Mouse (Mus musculus) adrenal gland, postnatal 25 days (tissue): ENCODE measurements at regions not wholly inside any gene's neighbourhood (a gene's known extent, or its start where the extent isn't known, plus 50 kb on each side); places are given as distances from the start of the nearest gene placed in this dataset.

Experiments used
- DNase-seq: peaks from one replicate; pipeline ENCODE4 v3.0.0; 2021; ENCODE audit warnings: mixed read lengths

- DNase-seq, result no peak
Measured at GRCm38 (mm10) chr8:103144835-103145234, 359.4 kb upstream of the Cdh11 start.

GRCm38 (mm10) chr8:103148013-103148412, 362.6 kb upstream of the Cdh11 start:
- DNase-seq, result no peak

DNA sequence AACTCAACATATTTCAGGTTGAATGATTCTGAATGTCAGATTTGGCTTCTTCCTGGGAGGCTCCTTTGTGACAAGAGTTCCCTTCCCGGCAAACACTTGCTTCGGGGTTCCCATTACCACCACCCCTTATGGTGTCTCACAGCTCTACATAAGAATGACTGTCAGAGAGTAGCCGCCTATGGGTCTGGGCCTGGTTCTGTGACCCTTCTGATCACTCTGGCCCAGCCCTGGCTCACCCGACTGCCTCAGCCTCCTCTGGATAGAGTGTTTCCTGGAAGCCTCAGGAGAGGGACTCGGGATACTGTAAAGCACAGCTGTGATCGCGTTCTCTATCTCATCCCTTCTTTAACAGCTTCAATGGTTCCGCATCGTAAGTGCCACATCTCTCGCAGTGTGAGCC, 363.0 kb upstream of the Cdh11 start:
- DNase-seq, result no peak

DNA sequence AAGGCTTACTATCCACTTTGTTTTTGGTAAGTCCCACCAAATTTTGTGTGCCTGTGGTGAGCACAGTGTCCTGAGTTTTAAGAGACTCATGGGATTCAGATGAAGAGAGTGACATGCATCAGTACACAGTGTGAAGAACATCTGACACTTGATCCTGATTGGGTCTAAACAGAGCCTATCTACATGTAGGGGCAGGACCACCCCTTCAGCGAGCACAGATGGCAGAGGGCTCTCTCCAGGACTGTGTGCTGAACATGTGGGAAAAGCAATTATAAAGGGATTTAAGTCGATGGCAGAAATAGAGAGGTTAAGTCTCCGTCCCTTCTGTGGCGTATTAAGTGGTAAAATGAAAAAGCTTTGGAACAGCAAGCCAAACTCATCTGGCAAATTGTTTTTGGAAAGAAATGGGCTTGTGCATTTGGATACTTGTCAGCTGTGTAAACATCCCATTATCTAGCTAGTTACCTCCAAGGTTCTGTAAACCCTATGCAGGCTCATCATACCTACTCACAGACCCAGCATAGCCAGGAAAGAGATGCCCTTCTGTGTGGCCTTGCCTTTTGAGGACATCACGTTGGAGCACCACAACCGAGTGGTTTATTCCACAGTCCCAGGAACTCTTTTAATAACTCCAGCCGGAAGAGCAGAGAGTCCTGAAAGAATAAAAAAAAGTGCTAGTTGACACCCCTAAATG, 381.3 kb upstream of the Cdh11 start:
- DNase-seq, result no peak

DNA sequence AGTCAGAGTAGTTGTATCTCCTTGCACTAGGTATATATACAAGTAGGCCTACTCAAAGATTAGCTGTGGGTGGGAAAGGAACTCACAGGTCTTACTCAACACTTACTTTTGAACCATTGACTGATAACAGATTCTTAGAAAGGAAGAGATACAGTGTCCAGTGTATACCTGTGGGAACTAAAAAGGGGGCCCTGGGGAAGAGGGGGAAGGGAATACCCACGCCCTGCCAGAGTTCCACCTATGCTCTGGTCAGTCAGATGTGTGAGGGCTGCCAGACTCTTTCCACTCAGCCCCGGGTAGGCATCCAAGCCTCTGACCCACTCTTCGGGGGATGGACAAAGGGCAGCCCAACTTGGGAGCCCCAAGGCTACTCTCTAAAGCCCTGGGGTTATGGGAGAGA, 387.9 kb upstream of the Cdh11 start:
- no peak for DNase-seq

GRCm38 (mm10) chr8:103173803-103174429, 388.5 kb upstream of the Cdh11 start:
- DNase-seq, result peak; percentile 16

DNA sequence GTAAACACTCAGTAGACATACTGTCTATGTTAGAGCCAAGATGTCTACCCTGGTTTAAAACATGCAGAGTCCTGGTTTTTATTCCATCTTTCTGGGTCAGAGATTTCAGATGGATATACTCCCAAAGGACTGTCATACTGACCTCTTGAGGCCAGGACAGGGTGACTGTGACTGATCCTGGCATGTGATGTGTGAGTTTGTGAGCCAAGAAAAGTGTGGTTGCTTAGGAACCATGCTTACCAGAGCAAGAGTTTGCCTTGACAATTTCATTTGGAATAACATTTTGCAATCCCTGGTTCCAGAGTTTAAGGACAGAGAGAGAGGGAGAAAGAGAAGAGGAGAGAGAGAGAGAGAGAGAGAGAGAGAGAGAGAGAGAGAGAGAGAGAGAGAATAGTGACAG, 395.2 kb upstream of the Cdh11 start:
- peak; percentile 29 for DNase-seq

GRCm38 (mm10) chr8:103188720-103189498, 403.5 kb upstream of the Cdh11 start:
- no peak for DNase-seq

GRCm38 (mm10) chr8:103198251-103198650, 412.8 kb upstream of the Cdh11 start:
- DNase-seq, result no peak

DNA sequence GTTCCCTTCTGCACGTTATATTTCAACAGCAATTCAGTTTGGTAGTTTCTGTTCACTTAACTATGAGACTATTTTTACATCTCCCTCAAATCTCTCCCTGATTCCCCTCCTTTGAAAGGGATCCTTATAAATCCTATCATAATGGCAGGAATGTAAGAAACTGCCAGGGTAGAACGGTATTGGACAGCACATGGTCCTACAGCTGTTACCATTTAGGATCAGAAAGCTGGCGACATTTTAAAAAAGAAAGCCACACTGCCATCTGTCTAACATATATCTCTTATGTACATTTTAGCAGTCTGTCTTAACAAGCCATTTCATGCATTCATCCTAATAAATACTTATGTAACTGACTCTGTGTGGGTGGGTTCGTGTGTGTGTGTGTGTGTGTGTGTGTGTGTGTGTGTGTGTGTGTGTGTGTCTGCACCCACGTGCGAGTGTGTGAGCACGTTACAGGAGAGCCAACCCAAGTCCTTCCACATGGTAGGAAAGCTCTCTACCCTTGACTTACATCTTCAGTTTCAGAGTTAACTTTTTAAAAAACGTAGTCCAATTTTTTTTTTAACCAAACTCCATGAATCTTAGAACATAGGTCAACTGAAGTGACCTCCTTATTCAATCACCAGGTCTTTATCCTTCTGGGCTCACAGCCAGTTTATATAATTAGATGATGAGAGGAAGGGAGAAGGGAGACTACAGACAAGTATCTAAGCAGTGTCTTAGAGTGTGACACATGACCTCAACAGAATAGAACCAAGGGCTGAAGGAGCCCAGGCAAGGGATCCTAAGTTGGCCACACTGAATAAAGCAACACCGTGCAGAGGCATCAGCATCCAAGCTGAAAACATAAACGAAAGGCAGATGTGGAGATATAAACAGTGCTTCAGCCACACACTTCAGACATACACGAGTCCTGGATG, 414.5 kb upstream of the Cdh11 start:
- no peak for DNase-seq

DNA sequence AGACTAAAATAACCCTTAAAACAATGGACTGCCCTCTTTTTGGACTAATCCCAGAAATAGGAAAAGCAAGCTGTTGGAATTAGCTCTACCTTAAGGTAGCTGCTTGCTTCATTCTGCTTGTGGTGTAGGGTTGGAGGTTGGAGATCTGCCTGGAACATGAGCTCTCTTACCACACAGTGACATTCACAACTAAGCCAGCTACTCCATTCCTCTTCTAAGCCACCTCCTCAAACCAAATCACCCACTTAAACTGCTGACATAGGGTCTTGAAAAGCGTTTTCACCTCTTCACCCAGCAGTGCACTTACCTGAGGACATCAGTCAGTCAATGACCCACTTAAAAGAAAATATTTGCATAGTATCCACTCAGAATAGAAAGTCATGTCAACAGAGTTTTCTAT, 418.3 kb upstream of the Cdh11 start:
- no peak for DNase-seq

DNA sequence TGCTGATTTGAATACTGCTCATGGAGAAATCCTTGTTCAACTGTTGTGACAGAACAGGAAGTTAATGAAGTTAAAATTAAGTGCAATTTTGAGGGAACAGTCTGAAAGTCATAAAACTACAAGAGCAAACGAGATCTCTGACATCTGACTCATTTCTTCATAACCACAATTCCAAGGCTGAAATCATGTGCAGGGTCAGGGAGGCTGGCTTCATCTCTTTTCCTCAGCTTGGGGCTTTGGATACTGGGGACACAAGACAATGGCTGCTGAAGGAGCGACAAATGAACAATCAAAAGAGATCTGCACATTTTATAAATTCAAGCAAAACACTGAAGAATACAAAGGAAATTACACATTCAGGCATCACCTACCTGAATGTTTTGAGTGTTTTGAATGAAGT, 429.2 kb upstream of the Cdh11 start:
- no peak for DNase-seq

DNA sequence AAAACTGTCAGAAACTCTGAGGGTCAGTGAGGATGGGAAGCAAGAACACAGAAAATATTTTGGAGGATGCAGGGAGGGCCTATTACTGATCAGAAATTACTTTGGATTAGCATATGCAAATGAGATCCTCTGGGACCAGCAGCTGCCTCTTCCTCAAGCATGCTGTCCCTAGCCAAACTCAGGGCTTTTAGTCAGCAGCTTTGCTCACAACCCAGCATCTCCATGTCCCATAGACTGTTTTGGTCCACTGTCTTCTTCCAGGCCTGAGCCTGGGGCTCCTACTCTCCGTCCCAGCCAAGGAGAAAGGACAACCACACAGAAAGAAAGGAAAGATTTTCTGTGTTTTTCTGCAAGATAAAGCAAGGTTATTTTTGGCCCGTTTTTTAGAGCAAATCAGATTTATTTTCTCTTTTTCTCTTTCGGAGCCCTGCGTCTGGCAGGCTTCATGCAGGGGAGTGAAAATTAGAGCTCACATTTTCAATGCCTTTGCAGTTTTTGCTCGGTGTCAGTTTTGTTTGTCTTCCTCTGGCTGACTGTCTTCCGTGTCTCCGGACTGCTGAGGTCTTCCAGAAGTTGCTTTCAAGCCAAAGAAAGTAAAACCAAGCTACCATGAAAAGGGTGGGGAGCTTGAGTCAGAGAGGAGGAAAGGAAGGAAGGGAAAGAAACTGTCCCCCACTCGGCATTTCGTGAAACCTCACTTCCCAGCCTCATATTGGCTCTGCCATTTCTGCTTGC, 445.5 kb upstream of the Cdh11 start:
- no peak for DNase-seq

- DNase-seq, result no peak
Measured at GRCm38 (mm10) chr8:103234374-103234773, 448.9 kb upstream of the Cdh11 start.

DNA sequence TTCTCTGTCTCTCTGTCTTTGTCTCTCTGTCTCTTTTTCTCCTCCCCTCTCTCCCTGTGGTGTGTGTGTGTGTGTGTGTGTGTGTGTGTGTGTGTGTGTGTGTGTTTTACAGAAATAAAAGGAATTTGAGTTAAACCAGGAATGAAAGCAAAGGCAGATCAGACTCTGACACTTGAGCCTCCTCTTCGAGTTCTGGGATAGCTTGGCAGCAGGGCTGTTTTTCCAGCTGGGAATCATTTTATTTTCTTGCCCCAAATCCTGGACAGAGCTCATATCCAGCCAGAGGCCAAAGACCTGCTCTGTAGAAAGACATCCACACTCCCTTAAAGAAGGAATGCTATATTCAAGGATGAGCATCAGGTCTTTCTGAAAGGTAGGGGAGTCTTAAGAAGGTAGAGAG, 450.2 kb upstream of the Cdh11 start:
- DNase-seq, result no peak

GRCm38 (mm10) chr8:103238456-103238970, 453.1 kb upstream of the Cdh11 start:
- no peak for DNase-seq

- no peak for DNase-seq
Measured at GRCm38 (mm10) chr8:103244169-103244568, 458.7 kb upstream of the Cdh11 start.

- no peak for DNase-seq
Measured at GRCm38 (mm10) chr8:103244658-103245057, 459.2 kb upstream of the Cdh11 start.

GRCm38 (mm10) chr8:103245864-103246263, 460.4 kb upstream of the Cdh11 start:
- no peak for DNase-seq

- no peak for DNase-seq
Measured at GRCm38 (mm10) chr8:103261236-103261635, 475.8 kb upstream of the Cdh11 start.

DNA sequence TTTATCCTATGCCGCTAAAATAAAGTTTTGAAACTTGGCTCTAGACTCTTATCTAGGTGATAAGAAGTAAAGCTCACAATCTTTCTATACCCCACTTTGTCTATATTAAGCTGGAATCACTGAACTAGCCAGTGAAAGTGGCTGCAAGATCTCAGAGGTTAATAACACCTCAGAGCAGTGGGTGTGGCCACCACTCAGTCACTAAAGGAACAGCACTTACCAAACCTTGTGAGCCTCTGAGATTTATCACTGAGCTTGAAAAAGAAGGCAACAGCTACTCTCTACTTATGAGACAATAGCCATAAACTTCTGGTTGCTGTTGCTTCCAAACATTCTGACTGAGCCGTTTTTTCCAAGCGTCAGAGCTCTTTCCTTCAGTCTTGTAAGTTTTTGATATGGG, 484.6 kb upstream of the Cdh11 start:
- DNase-seq, result no peak
